Mouse (Mus musculus): ENCODE measurements around the gene Tbc1d22a.

GRCm38 (mm10) chr15:86496209-86496608 lies 281.9 kb downstream of the Tbc1d22a start:
- TF ChIP-seq CTCF (IDR thresholded peaks at IDR 0.05; ENCODE audit: control insufficient read depth, insufficient read depth, insufficient replicate concordance, low read depth, low read length) (no peak), POLR2A (IDR thresholded peaks at IDR 0.05; ENCODE audit: control insufficient read depth, low read depth, low read length) (no peak)

Data from testis, adult 2 months (tissue).